Mouse (Mus musculus) cerebellum, adult 11 months (tissue): ENCODE results near the gene Pcdh9.

Experiments
- DNase-seq: peaks from one replicate; pipeline ENCODE4 v3.0.0; 2022

Pcdh9 gene

GRCm38 (mm10) chr14:93142076-93142475 lies 748.4 kb downstream of the Pcdh9 start:
- peak; percentile 4 for DNase-seq

GRCm38 (mm10) chr14:93126993-93127392 lies 763.5 kb downstream of the Pcdh9 start:
- no peak for DNase-seq

GRCm38 (mm10) chr14:93102755-93103154 lies 787.7 kb downstream of the Pcdh9 start:
- no peak for DNase-seq

- DNase-seq: no peak
Measured at GRCm38 (mm10) chr14:93095081-93095480, 795.4 kb downstream of the Pcdh9 start.

GRCm38 (mm10) chr14:93092806-93093205 lies 797.7 kb downstream of the Pcdh9 start:
- DNase-seq: no peak

GRCm38 (mm10) chr14:93085646-93086045 lies 804.8 kb downstream of the Pcdh9 start:
- no peak for DNase-seq

GRCm38 (mm10) chr14:93083140-93083539 lies 807.3 kb downstream of the Pcdh9 start:
- DNase-seq: no peak

GRCm38 (mm10) chr14:93080910-93081309 lies 809.6 kb downstream of the Pcdh9 start:
- no peak for DNase-seq

- DNase-seq: no peak
Measured at GRCm38 (mm10) chr14:93075761-93076160, 814.7 kb downstream of the Pcdh9 start.

GRCm38 (mm10) chr14:93072346-93072745 lies 818.1 kb downstream of the Pcdh9 start:
- no peak for DNase-seq

- DNase-seq: no peak
Measured at GRCm38 (mm10) chr14:93070140-93070539, 820.3 kb downstream of the Pcdh9 start.

- DNase-seq: peak; percentile 29
Measured at GRCm38 (mm10) chr14:93067411-93068336, 822.8 kb downstream of the Pcdh9 start.

GRCm38 (mm10) chr14:93066732-93067410 lies 823.6 kb downstream of the Pcdh9 start:
- DNase-seq: peak; percentile 12

- DNase-seq: no peak
Measured at GRCm38 (mm10) chr14:93061824-93062620, 828.5 kb downstream of the Pcdh9 start.

- DNase-seq: no peak
Measured at GRCm38 (mm10) chr14:93058799-93059198, 831.7 kb downstream of the Pcdh9 start.

- DNase-seq: no peak
Measured at GRCm38 (mm10) chr14:93055997-93056396, 834.5 kb downstream of the Pcdh9 start.

- DNase-seq: no peak
Measured at GRCm38 (mm10) chr14:93040591-93040990, 849.9 kb downstream of the Pcdh9 start.

GRCm38 (mm10) chr14:93039326-93040221 lies 850.9 kb downstream of the Pcdh9 start:
- DNase-seq: no peak

- DNase-seq: peak; percentile 7
Measured at GRCm38 (mm10) chr14:93009147-93010064, 881.1 kb downstream of the Pcdh9 start.
